Mouse (Mus musculus) kidney, embryonic 14.5 days (tissue): ENCODE measurements around the gene Sec1. TPM values are rescaled to one million over a fixed set of nuclear protein-coding genes. Genes with fewer than 3 reads are reported as not detected.

ENCODE experiments used
- ATAC-seq: fragments of 200-750 bp; cut with Nextera tagmentation; 2 replicates; pipeline ENCODE4 v1.8.0; 2017; ENCODE audit warnings: moderate number of reproducible peaks, mild to moderate bottlenecking, moderate TSS enrichment, moderate library complexity; ENCODE audit not compliant: low FRiP score, low TSS enrichment
- H3K27ac ChIP-seq: fragments of 300-500 bp; sonication (generic); 2 replicates; pipeline ENCODE4 v1.5.1; 2014; ENCODE audit warnings: low read depth, mild to moderate bottlenecking, low read length, moderate library complexity, mixed read lengths
- H3K27me3 ChIP-seq: fragments of 300-500 bp; sonication (generic); 2 replicates; pipeline ENCODE4 v1.6.1; 2014; ENCODE audit warnings: mild to moderate bottlenecking, low read length; ENCODE audit not compliant: control insufficient read depth, insufficient read depth
- H3K36me3 ChIP-seq: fragments of 300-500 bp; sonication (generic); 2 replicates; pipeline ENCODE4 v1.6.1; 2014; ENCODE audit warnings: low read length, mixed read lengths; ENCODE audit not compliant: control insufficient read depth, insufficient read depth
- H3K4me1 ChIP-seq: fragments of 300-500 bp; sonication (generic); 2 replicates; pipeline ENCODE4 v1.6.1; 2014; ENCODE audit warnings: low read length, mixed read lengths; ENCODE audit not compliant: control insufficient read depth, insufficient read depth
- H3K4me2 ChIP-seq: fragments of 300-500 bp; sonication (generic); replicated peaks from 2 replicates; pipeline ENCODE4 v1.6.1; 2014; ENCODE audit warnings: low read depth, mild to moderate bottlenecking, low read length
- H3K4me3 ChIP-seq: fragments of 300-500 bp; sonication (generic); 2 replicates; pipeline ENCODE4 v1.5.1; 2014; ENCODE audit warnings: mild to moderate bottlenecking, low read length
- H3K9ac ChIP-seq: fragments of 300-500 bp; sonication (generic); 2 replicates; pipeline ENCODE4 v1.6.1; 2014; ENCODE audit warnings: low read depth, mild to moderate bottlenecking, low read length, moderate library complexity
- H3K9me3 ChIP-seq: fragments of 300-500 bp; sonication (generic); 2 replicates; pipeline ENCODE4 v1.6.1; 2016; ENCODE audit warnings: low read length; ENCODE audit not compliant: control insufficient read depth
- WGBS: fragments of 180-500 bp; shearing (Covaris S2); extraction: QIAGEN DNeasy Blood & Tissue Kit; methylation state at CpG from one replicate; pipeline ENCODE4 v1.1.7; 2014; 5-methylcytosine and 5-hydroxymethylcytosine counted together
- polyA plus RNA-seq: library from polyadenylated mRNA; unstranded; fragments of >200 nt; fragmentation: Nextera tagmentation; extraction: Ambion mirVana; gene quantifications from 2 replicates; pipeline ENCODE4 v1.2.1, GENCODE M21; 2014

The Sec1 gene
- polyA plus RNA-seq, 1 experiment from 2014 or later, result 0.28 TPM

DNA sequence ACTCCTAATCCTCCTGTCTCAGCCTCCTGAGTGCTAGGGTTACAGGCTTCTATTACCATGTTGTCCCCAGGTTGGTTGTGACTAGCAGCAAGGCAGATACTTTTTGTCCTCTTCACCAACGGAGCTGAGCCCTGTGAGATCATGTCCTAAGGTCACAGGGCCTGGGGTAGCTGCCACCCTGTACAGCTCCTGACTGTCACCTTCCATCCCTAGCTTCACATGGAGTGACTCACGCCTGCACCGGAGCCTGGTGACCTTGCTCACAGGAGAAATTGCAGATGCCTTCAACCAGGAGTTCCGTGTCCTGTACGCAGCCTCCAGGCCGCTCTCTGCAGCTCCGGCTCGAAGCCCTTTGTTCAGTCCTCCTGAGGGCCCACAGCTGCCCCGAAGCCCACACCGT, 32.2 kb upstream of the Sec1 start:
- no peak for ATAC-seq
- Histone ChIP-seq H3K9me3 (no peaks in the 10 kb centered on the region), H3K36me3 (peaks cover 63% of the 10 kb centered on the region), H3K4me1 (peaks cover 8% of the 10 kb centered on the region; the same call in 1 of the 2 replicates), H3K27me3 (no peaks in the 10 kb centered on the region), H3K4me2 (no peak overlapping the region), H3K27ac (no peak overlapping the region), H3K4me3 (no peak overlapping the region), H3K9ac (no peak overlapping the region)
- WGBS, result 92% methylated on average over 10 of the region's 10 CpGs

DNA sequence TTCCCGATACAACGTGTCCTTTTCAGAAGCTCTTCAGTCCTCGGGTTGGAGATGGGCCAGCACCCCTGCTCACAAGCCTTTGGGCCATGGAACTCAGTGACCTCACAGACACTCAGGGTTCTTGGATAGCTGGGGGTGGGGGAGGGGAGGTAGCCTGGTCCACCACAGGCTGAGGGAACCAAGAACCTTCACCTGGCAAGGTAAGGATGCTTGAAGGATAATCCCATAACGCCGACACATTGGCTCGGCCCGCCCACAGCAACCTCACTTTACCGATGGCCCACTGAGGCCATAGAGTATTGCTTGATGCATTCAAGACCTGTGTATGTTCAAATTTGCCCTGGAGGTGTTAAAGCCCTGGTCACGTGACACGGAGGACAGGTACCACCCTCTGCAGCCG, 31.5 kb upstream of the Sec1 start, which contains the start of gene Spaca4:
TSS of gene Spaca4 (minus strand) at position 101 of the 400 bp plus-strand sequence.
- 93% methylated on average over 11 of the region's 11 CpGs for WGBS
- Histone ChIP-seq H3K4me1 (0 out of 2 replicates have a peak, but pooled peaks cover 2% of the 10 kb centered on the region), H3K27me3 (no peaks in the 10 kb centered on the region), H3K9ac (no peak within 1 kb of the TSS), H3K27ac (no peak within 1 kb of the TSS), H3K36me3 (peaks cover 70% of the 10 kb centered on the region), H3K9me3 (no peaks in the 10 kb centered on the region), H3K4me3 (no peak within 1 kb of the TSS), H3K4me2 (no peak within 1 kb of the TSS)
- no peak for ATAC-seq

DNA sequence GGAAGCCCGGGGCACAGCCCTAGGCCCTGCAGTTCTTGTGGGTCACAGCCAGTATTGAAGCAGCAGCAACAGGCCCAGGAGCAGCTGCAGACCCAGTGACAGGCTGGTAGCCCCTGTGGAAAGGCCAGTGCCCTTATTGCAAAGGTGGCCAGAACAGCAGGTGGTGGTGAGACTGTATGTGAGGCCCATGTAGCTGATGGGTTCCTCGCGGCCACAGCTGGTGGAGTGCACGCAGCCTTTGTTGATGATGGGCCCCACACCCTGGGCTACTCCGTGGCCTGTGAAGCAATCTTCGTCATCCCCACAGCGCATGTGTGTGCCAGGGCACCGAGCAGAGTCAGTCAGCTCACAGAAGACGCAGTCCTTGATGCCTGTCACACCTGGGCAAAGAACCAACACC, 30.9 kb upstream of the Sec1 start:
- Histone ChIP-seq H3K36me3 (peaks cover 75% of the 10 kb centered on the region), H3K27ac (no peak overlapping the region), H3K4me1 (no peaks in the 10 kb centered on the region), H3K9me3 (no peaks in the 10 kb centered on the region), H3K9ac (no peak overlapping the region), H3K4me3 (no peak overlapping the region), H3K4me2 (no peak overlapping the region), H3K27me3 (no peaks in the 10 kb centered on the region)
- no peak for ATAC-seq
- 92% methylated on average over 9 of the region's 9 CpGs for WGBS

DNA sequence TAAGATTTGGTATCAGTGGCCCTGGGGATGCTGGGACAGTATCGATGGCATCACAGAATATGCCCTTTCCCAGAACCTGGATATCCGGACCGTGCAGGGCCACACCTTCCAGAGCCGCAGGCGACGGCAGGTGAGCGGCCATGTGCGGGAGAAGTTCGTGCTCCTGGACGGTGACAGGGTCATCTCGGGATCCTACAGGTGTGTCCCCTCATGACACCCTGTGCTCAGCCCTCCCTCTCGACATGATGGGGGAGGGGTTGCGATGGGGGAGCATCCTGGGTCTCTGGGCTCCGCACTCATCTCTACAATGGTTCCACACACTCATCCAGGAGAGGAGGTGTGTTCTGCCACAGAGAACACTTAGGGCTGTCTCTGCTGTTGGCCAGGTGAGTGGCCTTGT, 29.6 kb upstream of the Sec1 start:
- peaks cover 86% of the 10 kb centered on the region for H3K36me3 ChIP-seq
- 84% methylated on average over 14 of the region's 14 CpGs for WGBS
- H3K4me2 ChIP-seq, result no peak overlapping the region
- no peaks in the 10 kb centered on the region for H3K9me3 ChIP-seq
- H3K27ac ChIP-seq, result no peak overlapping the region
- no peak overlapping the region for H3K4me3 ChIP-seq
- H3K27me3 ChIP-seq, result no peaks in the 10 kb centered on the region
- no peak overlapping the region for H3K9ac ChIP-seq
- H3K4me1 ChIP-seq, result peaks cover 12% of the 10 kb centered on the region
- no peak for ATAC-seq

DNA sequence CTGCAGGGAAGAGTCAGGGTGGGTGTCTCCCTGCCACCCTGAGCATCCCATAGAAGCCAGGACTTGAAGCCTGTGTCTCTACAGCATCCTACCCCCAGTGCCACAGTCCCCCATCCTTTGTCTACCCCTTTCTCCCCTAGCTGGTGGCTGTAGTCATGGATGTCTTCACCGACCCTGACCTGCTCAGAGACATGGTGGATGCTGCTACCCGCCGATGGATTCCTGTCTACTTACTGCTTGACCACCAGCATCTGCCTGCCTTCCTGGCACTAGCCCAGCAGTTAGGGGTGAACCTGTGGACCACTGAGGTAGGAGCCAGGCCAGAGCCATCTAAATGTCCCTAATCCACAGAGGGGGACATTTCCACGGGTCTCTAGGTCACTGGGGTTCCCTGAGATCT, 29.1 kb upstream of the Sec1 start:
- peaks cover 86% of the 10 kb centered on the region for H3K36me3 ChIP-seq
- no peaks in the 10 kb centered on the region for H3K27me3 ChIP-seq
- no peak overlapping the region for H3K9ac ChIP-seq
- WGBS, result 93% methylated on average over 4 of the region's 4 CpGs
- no peak overlapping the region for H3K27ac ChIP-seq
- no peaks in the 10 kb centered on the region for H3K9me3 ChIP-seq
- H3K4me3 ChIP-seq, result no peak overlapping the region
- peaks cover 13% of the 10 kb centered on the region for H3K4me1 ChIP-seq
- no peak overlapping the region for H3K4me2 ChIP-seq
- no peak for ATAC-seq

DNA sequence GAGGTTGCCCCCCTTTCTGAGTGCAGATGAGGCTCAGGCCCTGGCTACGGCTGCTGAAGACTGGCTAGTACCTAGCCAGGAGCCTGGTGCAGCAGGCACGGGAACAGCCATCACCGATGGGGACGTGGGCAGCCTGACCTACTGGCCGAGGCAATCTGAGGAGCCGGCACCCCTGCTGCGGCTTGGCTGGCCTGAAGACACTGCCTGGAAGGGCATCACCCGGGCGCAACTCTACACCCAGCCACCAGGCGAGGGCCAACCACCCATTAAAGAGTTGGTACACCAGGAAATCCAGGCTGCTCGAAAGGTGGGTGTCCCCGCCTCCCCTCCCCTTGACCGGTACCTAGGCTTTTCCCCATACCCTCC, 28.1 kb upstream of the Sec1 start:
- peaks cover 82% of the 10 kb centered on the region for H3K36me3 ChIP-seq
- no peak overlapping the region for H3K27ac ChIP-seq
- no peak for ATAC-seq
- H3K9ac ChIP-seq, result no peak overlapping the region
- no peaks in the 10 kb centered on the region for H3K9me3 ChIP-seq
- H3K4me3 ChIP-seq, result no peak overlapping the region
- H3K4me2 ChIP-seq, result no peak overlapping the region
- no peaks in the 10 kb centered on the region for H3K27me3 ChIP-seq
- H3K4me1 ChIP-seq, result peaks cover 13% of the 10 kb centered on the region
- 65% methylated on average over 13 of the region's 13 CpGs for WGBS

DNA sequence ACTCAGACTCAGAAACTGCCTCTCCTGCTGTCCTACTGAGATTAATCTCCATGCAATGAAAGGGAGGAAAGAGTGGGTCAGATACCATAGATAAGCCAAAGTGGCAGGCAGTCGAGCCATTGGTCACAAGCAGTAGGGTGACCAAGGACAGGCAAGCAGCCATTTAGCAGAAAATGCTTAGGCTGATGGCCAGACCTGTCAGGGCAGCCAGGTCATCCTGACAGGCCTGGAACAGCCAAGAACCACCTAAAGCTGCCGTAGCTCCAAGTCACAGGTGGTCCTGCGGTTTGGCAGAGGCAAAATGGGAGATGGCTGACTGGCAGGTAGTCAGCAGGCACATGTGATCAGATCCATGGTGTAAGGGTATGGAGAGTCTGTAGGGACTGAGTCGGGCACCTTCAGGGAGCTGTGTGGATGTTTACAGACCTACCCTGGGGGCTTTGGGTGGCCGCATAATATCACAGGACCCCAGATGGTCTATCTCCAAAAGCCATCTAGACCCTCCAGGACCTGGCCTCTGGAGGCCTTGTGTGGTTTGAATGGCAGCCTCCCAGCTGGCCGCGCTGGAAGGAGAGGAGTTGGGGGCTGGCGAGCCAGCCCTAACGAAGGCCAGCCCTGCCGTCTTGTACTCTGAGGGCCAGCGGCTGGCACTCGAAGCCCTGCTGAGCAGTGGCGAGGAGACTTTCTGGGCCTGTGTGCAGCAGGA, 27.6 kb upstream of the Sec1 start:
- H3K9me3 ChIP-seq, result no peaks in the 10 kb centered on the region
- H3K4me1 ChIP-seq, result peaks cover 17% of the 10 kb centered on the region
- WGBS, result 67% methylated on average over 13 of the region's 13 CpGs
- no peaks in the 10 kb centered on the region for H3K27me3 ChIP-seq
- ATAC-seq, result no peak
- H3K9ac ChIP-seq, result no peak overlapping the region
- no peak overlapping the region for H3K27ac ChIP-seq
- no peak overlapping the region for H3K4me3 ChIP-seq
- H3K36me3 ChIP-seq, result peaks cover 77% of the 10 kb centered on the region
- H3K4me2 ChIP-seq, result no peak overlapping the region

DNA sequence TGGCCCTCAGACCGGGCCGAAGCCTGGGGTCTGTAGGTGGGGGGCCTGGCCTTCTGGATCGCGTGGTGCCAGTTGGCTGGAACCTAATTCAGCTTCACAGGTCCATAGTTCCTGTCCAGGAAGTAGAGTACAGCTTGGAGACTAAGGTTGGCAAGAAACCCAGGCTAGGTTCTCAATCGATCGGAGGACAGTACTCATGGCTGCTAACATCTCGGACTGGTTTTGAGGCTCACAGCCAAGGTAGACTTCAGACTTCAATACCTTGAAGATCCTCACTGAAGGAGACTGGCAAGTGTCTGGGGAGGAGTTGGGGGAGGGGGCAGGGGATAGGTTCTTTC, 27.0 kb upstream of the Sec1 start:
- WGBS, result 84% methylated on average over 7 of the region's 7 CpGs
- no peak for ATAC-seq
- Histone ChIP-seq H3K36me3 (peaks cover 71% of the 10 kb centered on the region), H3K9me3 (no peaks in the 10 kb centered on the region), H3K4me1 (peaks cover 23% of the 10 kb centered on the region), H3K4me3 (no peak overlapping the region), H3K27ac (no peak overlapping the region), H3K9ac (0 out of 2 replicates have a peak overlapping the region, but pooled peaks have one; percentile 28), H3K4me2 (no peak overlapping the region), H3K27me3 (no peaks in the 10 kb centered on the region)

DNA sequence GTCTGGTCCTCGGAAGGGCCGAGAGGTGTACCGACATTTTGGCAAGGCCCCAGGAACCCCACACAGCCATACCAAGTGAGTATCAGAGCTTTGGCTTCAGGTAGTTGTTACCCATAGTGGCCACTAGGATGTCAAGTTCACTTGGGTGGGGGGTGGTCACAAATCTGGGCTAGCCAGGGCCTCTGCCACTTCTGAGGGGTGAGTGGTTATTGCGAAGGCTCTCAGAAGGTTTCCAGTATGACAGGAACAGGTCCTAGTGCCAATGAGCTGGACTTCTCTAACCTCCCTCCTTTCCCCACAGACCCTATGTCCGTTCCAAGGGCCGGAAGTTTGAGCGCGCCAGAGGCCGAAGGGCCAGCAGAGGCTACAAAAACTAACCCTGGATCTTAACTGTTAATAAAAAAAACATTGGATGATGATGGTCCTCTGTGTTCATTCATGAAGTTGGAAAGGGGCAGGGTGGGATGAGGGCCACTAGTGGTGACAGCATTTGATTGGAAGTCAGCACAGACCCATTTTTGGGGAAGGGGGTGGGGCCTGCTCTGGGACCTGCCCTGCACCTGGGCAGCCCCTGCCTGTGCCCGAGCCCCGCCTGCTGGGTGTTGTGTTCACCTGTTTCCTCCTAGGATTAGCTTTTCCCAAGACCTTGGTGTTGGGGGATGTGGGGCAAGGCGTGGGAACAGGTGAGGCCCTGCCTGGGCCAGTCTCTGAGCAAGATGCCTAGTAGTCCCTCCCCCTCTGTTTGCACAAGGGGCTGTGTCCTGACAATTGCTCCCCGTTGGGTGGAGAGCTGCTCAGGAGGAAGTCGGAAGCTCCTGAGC, 26.4 kb upstream of the Sec1 start, which contains the start of gene Fam83e:
TSS of gene Fam83e (plus strand) at position 800 of the 821 bp plus-strand sequence.
- ATAC-seq, result no peak
- Histone ChIP-seq H3K9ac (0 out of 2 replicates have a peak within 1 kb of the TSS, but pooled peaks have one; percentile 28), H3K4me3 (no peak within 1 kb of the TSS), H3K4me1 (peaks cover 29% of the 10 kb centered on the region), H3K27ac (no peak within 1 kb of the TSS), H3K4me2 (0 out of 2 replicates have a peak within 1 kb of the TSS, but pooled peaks have one; percentile 94), H3K36me3 (peaks cover 65% of the 10 kb centered on the region), H3K27me3 (no peaks in the 10 kb centered on the region), H3K9me3 (no peaks in the 10 kb centered on the region)
- 82% methylated on average over 14 of the region's 14 CpGs for WGBS
